Mouse (Mus musculus) cerebellum, adult 18-20 months (tissue): Measurements from ENCODE around the gene Pepd.

Source experiments
- DNase-seq, 2 experiments: peaks; one replicate each; pipeline ENCODE4 v3.0.0; 2021

The Pepd gene

GRCm38 (mm10) chr7:35059467-35059866 is 147.3 kb downstream of the Pepd start:
- DNase-seq: no peak

- no peak for DNase-seq
Measured at GRCm38 (mm10) chr7:35064286-35065258, 152.4 kb downstream of the Pepd start.

GRCm38 (mm10) chr7:35065958-35066357 is 153.8 kb downstream of the Pepd start:
- DNase-seq: no peak

- no peak for DNase-seq
Measured at GRCm38 (mm10) chr7:35066640-35067212, 154.5 kb downstream of the Pepd start.

GRCm38 (mm10) chr7:35076645-35077044 is 164.5 kb downstream of the Pepd start:
- no peak for DNase-seq

- no peak for DNase-seq
Measured at GRCm38 (mm10) chr7:35080843-35081338, 168.7 kb downstream of the Pepd start.

- no peak for DNase-seq
Measured at GRCm38 (mm10) chr7:35081406-35082104, 169.4 kb downstream of the Pepd start.

- no peak for DNase-seq
Measured at GRCm38 (mm10) chr7:35084565-35085360, 172.6 kb downstream of the Pepd start.

- peak; percentile 16 to 28 for DNase-seq
Measured at GRCm38 (mm10) chr7:35086271-35086861, 174.2 kb downstream of the Pepd start.

- no peak for DNase-seq
Measured at GRCm38 (mm10) chr7:35090550-35090949, 178.4 kb downstream of the Pepd start.
